Mouse (Mus musculus): ENCODE data around the gene Car12. TPM values are rescaled to one million over a fixed set of nuclear protein-coding genes. Genes with fewer than 3 reads are reported as not detected.
A peak's percentile ranks its signal among the peaks of the same experiment; 100 is the strongest.

The Car12 gene
- 0.79 and 0.81 TPM in 2 replicates for polyA plus RNA-seq (2015; fragmentation: Nextera tagmentation; extraction: Ambion mirVana)

GRCm38 (mm10) chr9:66713135-66714021 is at the start of gene Car12:
Car12 (plus strand) TSS chr9:66713686.
- WGBS, result 8% methylated on average over 29 of the region's 29 CpGs
- peak; percentile 65; the same call in 1 of the 2 replicates for ATAC-seq (replicated peaks; ENCODE audit: extremely low read depth, insufficient read depth, low FRiP score)

DNA sequence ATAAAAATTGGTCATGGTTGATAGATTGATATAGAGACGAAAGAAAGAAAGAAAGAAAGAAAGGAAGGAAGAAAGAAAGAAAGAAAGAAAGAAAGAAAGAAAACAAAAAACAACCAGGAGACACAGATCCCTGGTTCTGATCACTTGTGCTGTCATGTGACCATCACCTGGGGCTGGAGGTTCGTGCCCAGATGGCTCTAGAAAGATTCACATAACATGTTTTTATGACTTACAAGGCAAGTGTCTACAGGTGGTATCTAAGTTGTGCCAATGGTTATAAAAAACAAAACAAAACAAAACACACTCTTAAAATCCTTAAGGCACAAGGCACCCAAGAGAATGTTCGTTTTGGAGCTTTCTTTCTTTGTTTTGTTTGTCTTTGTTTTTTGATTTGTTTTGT is 49.7 kb upstream of the Car12 start:
- Histone ChIP-seq H3K4me3 (ENCODE audit: low read length) (no peak overlapping the region), H3K27ac (ENCODE audit: low read length) (no peak overlapping the region), H3K36me3 (ENCODE audit: control insufficient read depth, insufficient read depth) (no peaks in the 10 kb centered on the region), H3K4me1 (ENCODE audit: control insufficient read depth, insufficient read depth, low read length) (peaks cover 19% of the 10 kb centered on the region), H3K27me3 (ENCODE audit: control insufficient read depth, insufficient read depth, low read length) (no peaks in the 10 kb centered on the region), H3K9me3 (replicated peaks; ENCODE audit: control insufficient read depth, low read length) (no peaks in the 10 kb centered on the region), H3K9ac (ENCODE audit: low read length) (no peak overlapping the region), H3K4me2 (ENCODE audit: low read depth, low read length) (no peak overlapping the region)
- ATAC-seq (replicated peaks; ENCODE audit: extremely low read depth, insufficient read depth, low FRiP score), result no peak
- WGBS, result 76% methylated on average over 3 of the region's 3 CpGs

More at GRCm38 (mm10) chr9:66713135-66714021, at the start of gene Car12:
- Histone ChIP-seq H3K27me3 (ENCODE audit: control insufficient read depth, insufficient read depth, low read length) (peaks cover 10% of the 10 kb centered on the region), H3K4me2 (ENCODE audit: low read depth, low read length) (peak within 1 kb of the TSS; percentile 79), H3K27ac (ENCODE audit: low read length) (no peak within 1 kb of the TSS), H3K9ac (ENCODE audit: low read length) (peak within 1 kb of the TSS; percentile 53), H3K9me3 (replicated peaks; ENCODE audit: control insufficient read depth, low read length) (no peaks in the 10 kb centered on the region), H3K4me1 (ENCODE audit: control insufficient read depth, insufficient read depth, low read length) (peaks cover 13% of the 10 kb centered on the region), H3K36me3 (ENCODE audit: control insufficient read depth, insufficient read depth) (no peaks in the 10 kb centered on the region), H3K4me3 (ENCODE audit: low read length) (peak within 1 kb of the TSS; percentile 48)

GRCm38 (mm10) chr9:66664561-66664960 is 48.9 kb upstream of the Car12 start:
- H3K9ac ChIP-seq (ENCODE audit: low read length), result no peak overlapping the region
- no peaks in the 10 kb centered on the region for H3K36me3 ChIP-seq (ENCODE audit: control insufficient read depth, insufficient read depth)
- H3K27me3 ChIP-seq (ENCODE audit: control insufficient read depth, insufficient read depth, low read length), result no peaks in the 10 kb centered on the region
- H3K9me3 ChIP-seq (replicated peaks; ENCODE audit: control insufficient read depth, low read length), result no peaks in the 10 kb centered on the region
- peaks cover 19% of the 10 kb centered on the region for H3K4me1 ChIP-seq (ENCODE audit: control insufficient read depth, insufficient read depth, low read length)
- no peak overlapping the region for H3K27ac ChIP-seq (ENCODE audit: low read length)
- WGBS, result 83% methylated on average over 7 of the region's 7 CpGs
- no peak for ATAC-seq (replicated peaks; ENCODE audit: extremely low read depth, insufficient read depth, low FRiP score)
- no peak overlapping the region for H3K4me2 ChIP-seq (ENCODE audit: low read depth, low read length)
- no peak overlapping the region for H3K4me3 ChIP-seq (ENCODE audit: low read length)

- ATAC-seq (replicated peaks; ENCODE audit: extremely low read depth, insufficient read depth, low FRiP score), result peak; percentile 84
- H3K27ac ChIP-seq (ENCODE audit: low read length), result peak overlapping the region; percentile 83
Observed at GRCm38 (mm10) chr9:66666153-66666552, 47.3 kb upstream of the Car12 start.

GRCm38 (mm10) chr9:66667046-66667445 is 46.4 kb upstream of the Car12 start:
- H3K27ac ChIP-seq (ENCODE audit: low read length), result no peak overlapping the region
- ATAC-seq (replicated peaks; ENCODE audit: extremely low read depth, insufficient read depth, low FRiP score), result no peak
- 71% methylated on average over 6 of the region's 6 CpGs for WGBS
- H3K9me3 ChIP-seq (replicated peaks; ENCODE audit: control insufficient read depth, low read length), result no peaks in the 10 kb centered on the region
- no peak overlapping the region for H3K4me3 ChIP-seq (ENCODE audit: low read length)
- no peaks in the 10 kb centered on the region for H3K36me3 ChIP-seq (ENCODE audit: control insufficient read depth, insufficient read depth)
- H3K27me3 ChIP-seq (ENCODE audit: control insufficient read depth, insufficient read depth, low read length), result no peaks in the 10 kb centered on the region
- H3K4me1 ChIP-seq (ENCODE audit: control insufficient read depth, insufficient read depth, low read length), result peaks cover 18% of the 10 kb centered on the region
- H3K4me2 ChIP-seq (ENCODE audit: low read depth, low read length), result no peak overlapping the region
- no peak overlapping the region for H3K9ac ChIP-seq (ENCODE audit: low read length)

More at GRCm38 (mm10) chr9:66666153-66666552, 47.3 kb upstream of the Car12 start:
- H3K27me3 ChIP-seq (ENCODE audit: control insufficient read depth, insufficient read depth, low read length), result no peaks in the 10 kb centered on the region
- H3K4me2 ChIP-seq (ENCODE audit: low read depth, low read length), result no peak overlapping the region
- H3K4me3 ChIP-seq (ENCODE audit: low read length), result no peak overlapping the region
- peaks cover 18% of the 10 kb centered on the region for H3K4me1 ChIP-seq (ENCODE audit: control insufficient read depth, insufficient read depth, low read length)
- no peaks in the 10 kb centered on the region for H3K36me3 ChIP-seq (ENCODE audit: control insufficient read depth, insufficient read depth)
- H3K9me3 ChIP-seq (replicated peaks; ENCODE audit: control insufficient read depth, low read length), result no peaks in the 10 kb centered on the region
- no peak overlapping the region for H3K9ac ChIP-seq (ENCODE audit: low read length)
- WGBS, result 34% methylated on average over 3 of the region's 3 CpGs

- WGBS, result 86% methylated on average over 4 of the region's 4 CpGs
- ATAC-seq (replicated peaks; ENCODE audit: extremely low read depth, insufficient read depth, low FRiP score), result no peak
- Histone ChIP-seq H3K9ac (ENCODE audit: low read length) (no peak overlapping the region), H3K9me3 (replicated peaks; ENCODE audit: control insufficient read depth, low read length) (no peaks in the 10 kb centered on the region), H3K27me3 (ENCODE audit: control insufficient read depth, insufficient read depth, low read length) (no peaks in the 10 kb centered on the region), H3K4me2 (ENCODE audit: low read depth, low read length) (no peak overlapping the region), H3K36me3 (ENCODE audit: control insufficient read depth, insufficient read depth) (no peaks in the 10 kb centered on the region), H3K4me3 (ENCODE audit: low read length) (no peak overlapping the region), H3K4me1 (ENCODE audit: control insufficient read depth, insufficient read depth, low read length) (peaks cover 20% of the 10 kb centered on the region), H3K27ac (ENCODE audit: low read length) (no peak overlapping the region)
Observed at GRCm38 (mm10) chr9:66667868-66668267, 45.6 kb upstream of the Car12 start.

DNA sequence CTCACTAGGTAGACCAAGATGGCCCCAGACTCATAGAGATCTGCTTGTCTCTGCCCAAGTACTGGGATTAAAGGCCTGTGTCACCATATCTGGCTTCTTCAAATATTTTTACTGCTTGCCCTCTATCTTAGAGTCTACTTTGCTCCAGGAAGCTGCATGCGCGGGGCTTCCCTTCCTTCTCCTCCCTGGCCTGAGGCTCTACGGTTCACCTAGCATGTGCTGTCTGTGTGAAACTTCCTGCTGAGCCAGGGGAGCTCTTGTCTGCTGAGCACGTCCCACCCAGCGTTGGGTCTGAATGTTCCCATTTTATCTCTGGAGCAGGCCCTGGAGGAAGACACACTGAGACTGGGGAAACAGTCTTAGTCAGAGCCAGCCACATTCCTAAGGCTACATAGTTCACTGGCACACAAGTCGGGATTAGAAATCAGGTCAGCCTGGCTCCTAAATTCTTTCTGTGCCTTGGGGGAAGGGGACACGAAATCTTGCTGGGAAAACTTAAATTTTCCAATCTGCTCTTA is 43.9 kb upstream of the Car12 start:
- Histone ChIP-seq H3K9me3 (replicated peaks; ENCODE audit: control insufficient read depth, low read length) (no peaks in the 10 kb centered on the region), H3K36me3 (ENCODE audit: control insufficient read depth, insufficient read depth) (no peaks in the 10 kb centered on the region), H3K27ac (ENCODE audit: low read length) (no peak overlapping the region), H3K9ac (ENCODE audit: low read length) (no peak overlapping the region), H3K4me2 (ENCODE audit: low read depth, low read length) (no peak overlapping the region), H3K4me3 (ENCODE audit: low read length) (no peak overlapping the region), H3K27me3 (ENCODE audit: control insufficient read depth, insufficient read depth, low read length) (no peaks in the 10 kb centered on the region), H3K4me1 (ENCODE audit: control insufficient read depth, insufficient read depth, low read length) (peaks cover 28% of the 10 kb centered on the region)
- 38% methylated on average over 7 of the region's 7 CpGs for WGBS
- ATAC-seq (replicated peaks; ENCODE audit: extremely low read depth, insufficient read depth, low FRiP score), result 0 out of 2 replicates have a peak, but pooled peaks have one; percentile 23

GRCm38 (mm10) chr9:66673771-66674170 is 39.7 kb upstream of the Car12 start:
- Histone ChIP-seq H3K36me3 (ENCODE audit: control insufficient read depth, insufficient read depth) (no peaks in the 10 kb centered on the region), H3K27ac (ENCODE audit: low read length) (no peak overlapping the region), H3K9me3 (replicated peaks; ENCODE audit: control insufficient read depth, low read length) (no peaks in the 10 kb centered on the region), H3K27me3 (ENCODE audit: control insufficient read depth, insufficient read depth, low read length) (no peaks in the 10 kb centered on the region), H3K4me1 (ENCODE audit: control insufficient read depth, insufficient read depth, low read length) (peaks cover 14% of the 10 kb centered on the region; the same call in 1 of the 2 replicates), H3K4me3 (ENCODE audit: low read length) (no peak overlapping the region), H3K9ac (ENCODE audit: low read length) (no peak overlapping the region), H3K4me2 (ENCODE audit: low read depth, low read length) (no peak overlapping the region)
- ATAC-seq (replicated peaks; ENCODE audit: extremely low read depth, insufficient read depth, low FRiP score), result peak; percentile 55
- WGBS, result 17% methylated on average over 2 of the region's 2 CpGs

GRCm38 (mm10) chr9:66675566-66675965 is 37.9 kb upstream of the Car12 start:
- Histone ChIP-seq H3K36me3 (ENCODE audit: control insufficient read depth, insufficient read depth) (no peaks in the 10 kb centered on the region), H3K9me3 (replicated peaks; ENCODE audit: control insufficient read depth, low read length) (no peaks in the 10 kb centered on the region), H3K9ac (ENCODE audit: low read length) (no peak overlapping the region), H3K27me3 (ENCODE audit: control insufficient read depth, insufficient read depth, low read length) (no peaks in the 10 kb centered on the region), H3K4me3 (ENCODE audit: low read length) (no peak overlapping the region), H3K4me1 (ENCODE audit: control insufficient read depth, insufficient read depth, low read length) (peaks cover 10% of the 10 kb centered on the region; the same call in 1 of the 2 replicates), H3K4me2 (ENCODE audit: low read depth, low read length) (no peak overlapping the region), H3K27ac (ENCODE audit: low read length) (no peak overlapping the region)
- 78% methylated on average over 1 of the region's 1 CpGs for whole genome bisulfite sequencing
- no peak for ATAC-seq (replicated peaks; ENCODE audit: extremely low read depth, insufficient read depth, low FRiP score)
